Mouse (Mus musculus) heart, postnatal 4 days (tissue): ENCODE measurements around the gene Gng5. TPM values are rescaled to one million over a fixed set of nuclear protein-coding genes. Genes with fewer than 3 reads are reported as not detected.

Experiments used
- DNase-seq: peaks from one replicate; pipeline ENCODE4 v3.0.0; 2021
- total RNA-seq, 2 experiments: library from RNA; stranded (reverse); gene quantifications; 2 replicates each; pipeline ENCODE4 v1.2.3; 2021

Gene Gng5
- total RNA-seq = 100 to 1,000 TPM; 297 to 316 TPM

- peak; percentile 95 for DNase-seq
These were observed at the start of gene Gng5, which contains the start of gene Spata1 for GRCm38 (mm10) chr3:146499431-146500002. Gene Gng5, plus strand, starts transcription at chr3:146499807. Gene Spata1, minus strand, starts transcription at chr3:146499753.

GRCm38 (mm10) chr3:146450371-146450841, 49.2 kb upstream of the Gng5 start:
- peak; percentile 95 for DNase-seq

DNA sequence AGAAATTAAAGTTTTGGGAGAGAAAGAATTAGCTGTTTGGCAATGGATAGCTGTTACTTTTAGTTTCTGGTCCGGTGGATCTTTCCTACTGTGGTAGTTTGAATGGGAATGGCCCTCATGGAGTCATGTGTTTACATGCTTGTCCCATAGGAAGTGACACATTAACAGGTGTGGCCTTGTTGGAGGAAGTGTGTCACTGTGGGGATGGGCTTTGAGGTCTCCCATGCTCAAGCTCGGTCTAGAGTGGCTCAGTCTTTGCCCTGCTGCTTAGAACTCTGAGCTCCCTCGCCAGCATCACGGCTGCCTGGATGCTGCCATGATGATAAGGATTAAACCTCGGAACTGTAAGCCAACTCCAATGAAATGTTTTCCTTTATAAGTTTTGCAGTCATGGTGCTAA, 48.2 kb upstream of the Gng5 start:
- no peak for DNase-seq

- DNase-seq = no peak
These were observed 36.7 kb upstream of the Gng5 start for GRCm38 (mm10) chr3:146462939-146463338.

- no peak for DNase-seq
These were observed 30.4 kb upstream of the Gng5 start for GRCm38 (mm10) chr3:146469226-146469625.

- DNase-seq = no peak
These were observed 26.9 kb upstream of the Gng5 start for GRCm38 (mm10) chr3:146472657-146473056.

DNA sequence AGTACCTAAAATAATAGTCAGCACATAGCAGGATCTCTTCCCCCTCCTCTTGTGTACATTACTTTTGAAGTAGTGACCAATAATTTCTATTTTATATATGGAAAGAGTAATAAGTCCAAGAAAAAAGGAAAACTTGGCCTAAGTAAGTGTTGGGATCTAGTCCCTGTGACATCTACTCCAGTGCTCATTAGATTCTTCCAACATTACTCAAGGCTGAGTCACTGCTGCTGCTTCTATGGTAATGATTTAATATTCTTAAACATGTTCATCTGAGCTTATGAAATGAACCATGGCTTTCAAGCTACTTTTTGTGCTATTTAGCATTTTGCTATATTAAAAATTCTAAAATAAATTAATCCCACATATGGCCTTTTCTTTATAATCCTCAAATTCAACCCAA, 25.9 kb upstream of the Gng5 start:
- no peak for DNase-seq

- no peak for DNase-seq
These were observed 25.2 kb upstream of the Gng5 start for GRCm38 (mm10) chr3:146474428-146474827.

- DNase-seq = no peak
These were observed 17.6 kb upstream of the Gng5 start for GRCm38 (mm10) chr3:146482044-146482443.

- no peak for DNase-seq
These were observed 13.1 kb upstream of the Gng5 start for GRCm38 (mm10) chr3:146486464-146486863.

GRCm38 (mm10) chr3:146494941-146495340, 4.7 kb upstream of the Gng5 start:
- DNase-seq = no peak

GRCm38 (mm10) chr3:146498989-146499388, 618 bp upstream of the Gng5 start:
- DNase-seq = no peak

GRCm38 (mm10) chr3:146500003-146500809, 599 bp downstream of the Gng5 start:
- peak; percentile 75 for DNase-seq

- DNase-seq = no peak
These were observed 1.2 kb downstream of the Gng5 start for GRCm38 (mm10) chr3:146500810-146501201.

- no peak for DNase-seq
These were observed 2.1 kb downstream of the Gng5 start for GRCm38 (mm10) chr3:146501601-146502123.

GRCm38 (mm10) chr3:146506711-146507110, 7.1 kb downstream of the Gng5 start:
- DNase-seq = no peak

GRCm38 (mm10) chr3:146520226-146520797, 20.7 kb downstream of the Gng5 start:
- DNase-seq = no peak

DNA sequence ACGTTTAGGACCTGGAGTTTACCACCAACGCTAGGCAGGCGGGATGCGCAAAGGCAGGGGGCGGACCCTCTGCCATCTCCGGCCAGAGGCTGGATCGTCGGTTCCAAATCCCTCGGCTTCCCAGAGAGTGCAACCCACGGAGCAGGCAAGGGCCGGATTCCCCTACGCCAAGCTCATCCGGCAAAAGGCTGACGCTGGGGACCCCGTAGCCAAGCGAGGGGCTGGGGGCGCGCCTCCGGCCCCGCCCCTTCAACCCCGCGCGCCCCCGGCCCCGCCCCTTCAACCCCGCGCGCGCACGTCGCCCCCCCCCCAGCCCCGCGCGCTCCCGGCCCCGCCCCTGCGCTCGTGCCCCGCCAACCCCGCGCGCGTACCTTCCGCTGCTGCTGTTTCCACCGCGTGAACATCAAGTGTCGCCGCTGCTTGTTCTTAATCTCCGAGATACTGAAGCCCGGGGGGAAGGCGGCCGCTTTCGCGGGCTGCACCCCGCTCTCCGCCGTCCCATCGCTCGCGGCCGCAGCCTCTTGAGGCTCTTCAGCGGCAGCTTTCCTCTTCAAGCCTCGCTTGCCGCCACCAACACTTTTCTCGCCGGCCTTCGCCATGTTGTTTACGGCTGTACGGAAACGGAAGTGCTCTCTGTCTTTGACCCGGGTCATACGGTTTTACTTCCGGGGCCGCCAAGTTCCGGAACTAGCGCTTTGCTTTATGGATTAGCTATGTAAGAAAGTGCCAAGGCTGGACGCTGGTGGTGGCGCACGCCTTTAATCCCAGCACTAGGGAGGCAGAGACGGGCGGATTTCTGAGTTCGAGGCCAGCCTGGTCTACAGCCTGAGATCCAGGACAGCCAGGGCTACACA, 21.4 kb downstream of the Gng5 start, which contains the start of gene Rpf1:
Gene Rpf1 (minus strand): TSS at position 632 of the 854 bp plus-strand sequence.
- DNase-seq = peak; percentile 91

- DNase-seq = no peak
These were observed 22.0 kb downstream of the Gng5 start for GRCm38 (mm10) chr3:146521652-146522020.

DNA sequence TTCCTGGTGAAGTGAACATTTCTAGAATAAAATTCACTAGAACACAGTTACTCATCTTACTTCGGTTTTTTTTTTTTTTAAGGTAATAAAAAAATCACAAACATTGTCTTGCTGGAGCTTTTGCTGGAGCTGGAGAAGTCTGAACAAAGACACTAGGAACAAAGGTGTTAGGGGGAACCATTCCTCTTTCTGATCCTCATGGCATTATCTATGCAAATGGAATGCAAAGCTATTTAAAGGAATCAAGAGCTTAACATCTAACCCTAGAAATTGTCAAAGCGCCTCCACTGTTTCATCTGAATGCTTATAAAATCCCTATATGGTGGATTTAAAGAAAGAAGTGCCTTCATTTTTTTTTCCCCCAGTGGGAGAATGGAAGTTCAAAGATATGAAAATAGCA, 28.7 kb downstream of the Gng5 start:
- no peak for DNase-seq

- no peak for DNase-seq
These were observed 35.4 kb downstream of the Gng5 start for GRCm38 (mm10) chr3:146534986-146535385.
